Mouse (Mus musculus) testis, adult 2 months (tissue): ENCODE measurements at regions not wholly inside any gene's neighbourhood (a gene's known extent, or its start where the extent isn't known, plus 50 kb on each side); places are given as distances from the start of the nearest gene placed in this dataset.

Experiments
- CTCF ChIP-seq: fragments of 200-500 bp; IDR thresholded peaks from 2 replicates; pipeline ENCODE4 v1.5.1; 2012; ENCODE audit warnings: low read depth, mild to moderate bottlenecking, inconsistent platforms, low read length, moderate library complexity; ENCODE audit not compliant: control insufficient read depth, insufficient read depth, insufficient replicate concordance
- POLR2A ChIP-seq: fragments of 200-500 bp; IDR thresholded peaks from 2 replicates; pipeline ENCODE4 v1.6.1; 2012; ENCODE audit warnings: low read depth, mild to moderate bottlenecking, inconsistent platforms, low read length, moderate library complexity; ENCODE audit not compliant: control insufficient read depth

- no peak for TF ChIP-seq CTCF
- no peak for TF ChIP-seq POLR2A
Measured at GRCm38 (mm10) chr2:75491150-75491549, 167.9 kb upstream of the Hnrnpa3 start.
